Mouse (Mus musculus): ENCODE results near the gene Tagln2. TPM values are rescaled to one million over a fixed set of nuclear protein-coding genes. Genes with fewer than 3 reads are reported as not detected.

Gene Tagln2
- polyA plus RNA-seq, 1 experiment from 2014 or later = 395 TPM

- H3K9ac ChIP-seq = no peak overlapping the region
- H3K4me2 ChIP-seq (replicated peaks) = no peak overlapping the region
- no peaks in the 10 kb centered on the region for H3K9me3 ChIP-seq
- H3K4me3 ChIP-seq (replicated peaks) = no peak overlapping the region
- 57% methylated on average over 7 of the region's 7 CpGs for WGBS
- peaks cover 6% of the 10 kb centered on the region for H3K4me1 ChIP-seq (replicated peaks)
- no peaks in the 10 kb centered on the region; the same call in 1 of the 2 replicates for H3K27me3 ChIP-seq (replicated peaks)
- H3K36me3 ChIP-seq = no peaks in the 10 kb centered on the region
- no peak overlapping the region for H3K27ac ChIP-seq
- no peak for ATAC-seq
Measured at GRCm38 (mm10) chr1:172548501-172548900, 48.7 kb downstream of the Tagln2 start.

- no peak overlapping the region for H3K27ac ChIP-seq
- peak overlapping the region; percentile 42 for H3K4me3 ChIP-seq (replicated peaks)
- peak overlapping the region; percentile 64 for H3K4me2 ChIP-seq (replicated peaks)
- H3K9ac ChIP-seq = no peak overlapping the region
- H3K27me3 ChIP-seq (replicated peaks) = no peaks in the 10 kb centered on the region; the same call in 1 of the 2 replicates
- no peaks in the 10 kb centered on the region for H3K36me3 ChIP-seq
- H3K4me1 ChIP-seq (replicated peaks) = peaks cover 6% of the 10 kb centered on the region
- ATAC-seq = peak; percentile 26; the same call in 1 of the 2 replicates
- 21% methylated on average over 2 of the region's 2 CpGs for WGBS
- H3K9me3 ChIP-seq = no peaks in the 10 kb centered on the region
Measured at GRCm38 (mm10) chr1:172549314-172549713, 49.5 kb downstream of the Tagln2 start.

GRCm38 (mm10) chr1:172549717-172550116, 49.9 kb downstream of the Tagln2 start:
- Histone ChIP-seq H3K4me3 (replicated peaks) (peak overlapping the region; percentile 42), H3K4me1 (replicated peaks) (peaks cover 6% of the 10 kb centered on the region), H3K27me3 (replicated peaks) (no peaks in the 10 kb centered on the region; the same call in 1 of the 2 replicates), H3K9ac (peak overlapping the region; percentile 37), H3K27ac (no peak overlapping the region), H3K4me2 (replicated peaks) (peak overlapping the region; percentile 64), H3K9me3 (no peaks in the 10 kb centered on the region), H3K36me3 (no peaks in the 10 kb centered on the region)
- 4% methylated on average over 8 of the region's 8 CpGs for WGBS
- ATAC-seq = no peak

GRCm38 (mm10) chr1:172550551-172550951, 50.7 kb downstream of the Tagln2 start:
- Histone ChIP-seq H3K27me3 (replicated peaks) (no peaks in the 10 kb centered on the region; the same call in 1 of the 2 replicates), H3K9me3 (no peaks in the 10 kb centered on the region), H3K4me3 (replicated peaks) (peak overlapping the region; percentile 42), H3K4me2 (replicated peaks) (peak overlapping the region; percentile 64), H3K27ac (0 out of 2 replicates have a peak overlapping the region, but pooled peaks have one; percentile 2), H3K4me1 (replicated peaks) (peaks cover 6% of the 10 kb centered on the region), H3K36me3 (no peaks in the 10 kb centered on the region), H3K9ac (peak overlapping the region; percentile 37)
- 2% methylated on average over 8 of the region's 8 CpGs for WGBS
- ATAC-seq = peak; percentile 94

- WGBS = 42% methylated on average over 7 of the region's 7 CpGs
- Histone ChIP-seq H3K4me3 (replicated peaks) (peak overlapping the region; percentile 42), H3K4me2 (replicated peaks) (peak overlapping the region; percentile 64), H3K36me3 (no peaks in the 10 kb centered on the region), H3K4me1 (replicated peaks) (peaks cover 6% of the 10 kb centered on the region), H3K27me3 (replicated peaks) (no peaks in the 10 kb centered on the region; the same call in 1 of the 2 replicates), H3K27ac (no peak overlapping the region), H3K9ac (no peak overlapping the region; the same call in 1 of the 2 replicates), H3K9me3 (no peaks in the 10 kb centered on the region)
- no peak for ATAC-seq
Measured at GRCm38 (mm10) chr1:172551009-172551408, 51.2 kb downstream of the Tagln2 start.

GRCm38 (mm10) chr1:172552623-172553022, 52.8 kb downstream of the Tagln2 start:
- ATAC-seq = no peak
- Histone ChIP-seq H3K4me1 (replicated peaks) (peaks cover 6% of the 10 kb centered on the region), H3K4me3 (replicated peaks) (no peak overlapping the region), H3K36me3 (no peaks in the 10 kb centered on the region), H3K9ac (no peak overlapping the region), H3K9me3 (no peaks in the 10 kb centered on the region), H3K27me3 (replicated peaks) (no peaks in the 10 kb centered on the region; the same call in 1 of the 2 replicates), H3K27ac (no peak overlapping the region), H3K4me2 (replicated peaks) (no peak overlapping the region)
- 71% methylated on average over 1 of the region's 1 CpGs for WGBS

GRCm38 (mm10) chr1:172555638-172556037, 55.8 kb downstream of the Tagln2 start, which contains the start of gene Vsig8:
Vsig8 (plus strand) TSS chr1:172555938.
- no peak within 1 kb of the TSS for H3K9ac ChIP-seq
- 82% methylated on average over 11 of the region's 11 CpGs for WGBS
- peaks cover 4% of the 10 kb centered on the region for H3K4me1 ChIP-seq (replicated peaks)
- H3K27ac ChIP-seq = no peak within 1 kb of the TSS
- no peak for ATAC-seq
- no peaks in the 10 kb centered on the region for H3K9me3 ChIP-seq
- H3K4me2 ChIP-seq (replicated peaks) = no peak within 1 kb of the TSS
- peaks cover 3% of the 10 kb centered on the region for H3K27me3 ChIP-seq (replicated peaks)
- H3K36me3 ChIP-seq = no peaks in the 10 kb centered on the region
- no peak within 1 kb of the TSS for H3K4me3 ChIP-seq (replicated peaks)

Other genes with a start within 250 kb of the Tagln2 start
- gene Atp1a4, start 241.6 kb upstream of the Tagln2 start, polyA plus RNA-seq (2015; fragmentation: Nextera tagmentation; extraction: Ambion mirVana) = not detected in 2 replicates
- 46.1 and 53.3 TPM in 2 replicates for gene Igsf8, start 238.4 kb upstream of the Tagln2 start, polyA plus RNA-seq (2015; fragmentation: Nextera tagmentation; extraction: Ambion mirVana)
- gene Atp1a2, start 202.0 kb upstream of the Tagln2 start, polyA plus RNA-seq (2015; fragmentation: Nextera tagmentation; extraction: Ambion mirVana) = 3.3 TPM in 2 replicates
- gene Kcnj9, start 170.7 kb upstream of the Tagln2 start, polyA plus RNA-seq (2015; fragmentation: Nextera tagmentation; extraction: Ambion mirVana) = 0.08 TPM in 1 of 2 replicates, not detected in the other
- gene Kcnj10, start 158.8 kb upstream of the Tagln2 start, polyA plus RNA-seq (2015; fragmentation: Nextera tagmentation; extraction: Ambion mirVana) = 0.08 TPM in 2 replicates
- 6.3 and 6.4 TPM in 2 replicates for gene Pigm, start 123.5 kb upstream of the Tagln2 start, polyA plus RNA-seq (2015; fragmentation: Nextera tagmentation; extraction: Ambion mirVana)
- 2.2 and 2.5 TPM in 2 replicates for gene Slamf9, start 24.7 kb upstream of the Tagln2 start, polyA plus RNA-seq (2015; fragmentation: Nextera tagmentation; extraction: Ambion mirVana)
- gene Igsf9, start 18.3 kb upstream of the Tagln2 start, polyA plus RNA-seq (2015; fragmentation: Nextera tagmentation; extraction: Ambion mirVana) = 68.7 and 77.8 TPM in 2 replicates
- gene Cfap45, start 20.8 kb downstream of the Tagln2 start, polyA plus RNA-seq (2015; fragmentation: Nextera tagmentation; extraction: Ambion mirVana) = 1.1 and 1.2 TPM in 2 replicates
- gene Vsig8, start 55.9 kb downstream of the Tagln2 start, polyA plus RNA-seq (2015; fragmentation: Nextera tagmentation; extraction: Ambion mirVana) = 0.28 and 0.43 TPM in 2 replicates
- gene Slamf8, start 90.5 kb downstream of the Tagln2 start, polyA plus RNA-seq (2015; fragmentation: Nextera tagmentation; extraction: Ambion mirVana) = 0.33 and 0.37 TPM in 2 replicates
- not detected in 2 replicates for gene Fcrl6, start 102.5 kb downstream of the Tagln2 start, polyA plus RNA-seq (2015; fragmentation: Nextera tagmentation; extraction: Ambion mirVana)
- gene Dusp23, start 132.9 kb downstream of the Tagln2 start, polyA plus RNA-seq (2015; fragmentation: Nextera tagmentation; extraction: Ambion mirVana) = 11.3 and 12.8 TPM in 2 replicates
- 1.5 and 1.6 TPM in 2 replicates for gene Crp, start 198.0 kb downstream of the Tagln2 start, polyA plus RNA-seq (2015; fragmentation: Nextera tagmentation; extraction: Ambion mirVana)